Mouse (Mus musculus) E14TG2a.4 (cell line): ENCODE measurements around the gene Dclk1.

Experiments used
- H3K27me3 ChIP-seq: 2 replicates; pipeline ENCODE4 v1.6.1; 2014; ENCODE audit warnings: low read length, control low read depth; ENCODE audit not compliant: insufficient read depth
- H3K36me3 ChIP-seq: 2 replicates; pipeline ENCODE4 v1.6.1; 2014; ENCODE audit warnings: low read length, control low read depth; ENCODE audit not compliant: insufficient read depth
- H3K4me1 ChIP-seq: replicated peaks from 2 replicates; pipeline ENCODE4 v1.6.1; 2014; ENCODE audit warnings: low read depth, low read length, control low read depth
- H3K4me3 ChIP-seq: replicated peaks from 2 replicates; pipeline ENCODE4 v1.5.1; 2014; ENCODE audit warnings: mild to moderate bottlenecking, low read length
- H3K9me3 ChIP-seq: 2 replicates; pipeline ENCODE4 v1.6.1; 2014; ENCODE audit warnings: low read length, control low read depth
- CTCF ChIP-seq: conservative IDR thresholded peaks from 2 replicates; pipeline ENCODE4 v1.5.1; 2014; ENCODE audit warnings: low read length
- NANOG ChIP-seq: IDR thresholded peaks from 2 replicates; pipeline ENCODE4 v1.6.1; 2014; ENCODE audit warnings: borderline replicate concordance, low read length, mixed read lengths
- POU5F1 ChIP-seq: IDR thresholded peaks from 2 replicates; pipeline ENCODE4 v1.6.1; 2014; ENCODE audit warnings: low read length, borderline replicate concordance

Dclk1 gene

GRCm38 (mm10) chr3:55411547-55411946 is 169.4 kb downstream of the Dclk1 start:
- Histone ChIP-seq H3K36me3 (no peaks in the 10 kb centered on the region), H3K4me3 (no peak overlapping the region), H3K27me3 (0 out of 2 replicates have a peak, but pooled peaks cover 11% of the 10 kb centered on the region), H3K4me1 (peaks cover 8% of the 10 kb centered on the region), H3K9me3 (peaks cover 18% of the 10 kb centered on the region)
- TF ChIP-seq POU5F1 (no peak), CTCF (peak; percentile 67)

- peaks cover 19% of the 10 kb centered on the region for H3K4me1 ChIP-seq
- no peak for TF ChIP-seq CTCF
- no peak for TF ChIP-seq NANOG
- TF ChIP-seq POU5F1 = no peak
- H3K9me3 ChIP-seq = no peaks in the 10 kb centered on the region
- H3K4me3 ChIP-seq = no peak overlapping the region
- H3K27me3 ChIP-seq = 0 out of 2 replicates have a peak, but pooled peaks cover 11% of the 10 kb centered on the region
- H3K36me3 ChIP-seq = no peaks in the 10 kb centered on the region
Observed at GRCm38 (mm10) chr3:55415527-55415950, 173.4 kb downstream of the Dclk1 start.

GRCm38 (mm10) chr3:55418845-55419244 is 176.7 kb downstream of the Dclk1 start:
- no peak overlapping the region for H3K4me3 ChIP-seq

GRCm38 (mm10) chr3:55419334-55419733 is 177.2 kb downstream of the Dclk1 start:
- no peak overlapping the region for H3K4me3 ChIP-seq
- H3K36me3 ChIP-seq = no peaks in the 10 kb centered on the region
- no peak for TF ChIP-seq POU5F1
- no peak for TF ChIP-seq NANOG
- TF ChIP-seq CTCF = no peak
- no peaks in the 10 kb centered on the region for H3K9me3 ChIP-seq
- H3K4me1 ChIP-seq = peaks cover 22% of the 10 kb centered on the region
- H3K27me3 ChIP-seq = peaks cover 12% of the 10 kb centered on the region; the same call in 1 of the 2 replicates

More at GRCm38 (mm10) chr3:55418845-55419244, 176.7 kb downstream of the Dclk1 start:
- Histone ChIP-seq H3K27me3 (peaks cover 14% of the 10 kb centered on the region; the same call in 1 of the 2 replicates), H3K4me1 (peaks cover 20% of the 10 kb centered on the region), H3K9me3 (no peaks in the 10 kb centered on the region), H3K36me3 (no peaks in the 10 kb centered on the region)
- no peak for TF ChIP-seq CTCF
- TF ChIP-seq NANOG = no peak
- no peak for TF ChIP-seq POU5F1

- peaks cover 4% of the 10 kb centered on the region; the same call in 1 of the 2 replicates for H3K27me3 ChIP-seq
Observed at GRCm38 (mm10) chr3:55420436-55421083, 178.4 kb downstream of the Dclk1 start.

GRCm38 (mm10) chr3:55423640-55424397 is 181.7 kb downstream of the Dclk1 start:
- no peak overlapping the region for H3K4me3 ChIP-seq
- H3K4me1 ChIP-seq = peaks cover 9% of the 10 kb centered on the region

More at GRCm38 (mm10) chr3:55420436-55421083, 178.4 kb downstream of the Dclk1 start:
- TF ChIP-seq POU5F1 (no peak), NANOG (no peak), CTCF (no peak)
- H3K9me3 ChIP-seq = no peaks in the 10 kb centered on the region
- peaks cover 19% of the 10 kb centered on the region for H3K4me1 ChIP-seq
- no peak overlapping the region for H3K4me3 ChIP-seq
- no peaks in the 10 kb centered on the region for H3K36me3 ChIP-seq

GRCm38 (mm10) chr3:55430022-55430549 is 187.9 kb downstream of the Dclk1 start:
- TF ChIP-seq NANOG (no peak), POU5F1 (no peak), CTCF (no peak)
- H3K4me3 ChIP-seq = no peak overlapping the region
- no peaks in the 10 kb centered on the region for H3K36me3 ChIP-seq
- peaks cover 11% of the 10 kb centered on the region for H3K9me3 ChIP-seq
- no peaks in the 10 kb centered on the region for H3K4me1 ChIP-seq
- H3K27me3 ChIP-seq = no peaks in the 10 kb centered on the region

More at GRCm38 (mm10) chr3:55423640-55424397, 181.7 kb downstream of the Dclk1 start:
- Histone ChIP-seq H3K27me3 (peaks cover 2% of the 10 kb centered on the region; the same call in 1 of the 2 replicates), H3K9me3 (no peaks in the 10 kb centered on the region), H3K36me3 (no peaks in the 10 kb centered on the region)
- no peak for TF ChIP-seq NANOG
- TF ChIP-seq POU5F1 = no peak
- TF ChIP-seq CTCF = no peak

- no peaks in the 10 kb centered on the region for H3K36me3 ChIP-seq
- no peaks in the 10 kb centered on the region for H3K27me3 ChIP-seq
- H3K9me3 ChIP-seq = peaks cover 11% of the 10 kb centered on the region
- H3K4me3 ChIP-seq = no peak overlapping the region
- H3K4me1 ChIP-seq = no peaks in the 10 kb centered on the region
- TF ChIP-seq POU5F1 (no peak), NANOG (no peak), CTCF (no peak)
Observed at GRCm38 (mm10) chr3:55431223-55431622, 189.1 kb downstream of the Dclk1 start.
